Mouse (Mus musculus): Measurements from ENCODE around the gene Cd3eap. TPM values are rescaled to one million over a fixed set of nuclear protein-coding genes. Genes with fewer than 3 reads are reported as not detected.

Gene Cd3eap
- polyA plus RNA-seq, 1 experiment = 12.7 TPM

- Histone ChIP-seq H3K4me3 (replicated peaks; ENCODE audit: insufficient read depth, low read depth, low read length) (no peak overlapping the region), H3K27me3 (ENCODE audit: control insufficient read depth, insufficient read depth, low read length) (no peaks in the 10 kb centered on the region), H3K27ac (ENCODE audit: insufficient read depth, low read length) (no peak overlapping the region), H3K4me1 (ENCODE audit: control insufficient read depth, insufficient read depth, low read length) (no peaks in the 10 kb centered on the region)
- DNase-seq = no peak
- TF ChIP-seq CTCF (IDR thresholded peaks at IDR 0.05; ENCODE audit: borderline replicate concordance, insufficient read depth, low read depth, low read length) = no peak
- TF ChIP-seq POLR2A (IDR thresholded peaks at IDR 0.05; ENCODE audit: borderline replicate concordance, insufficient read depth, low read length) = no peak
- WGBS = 82% methylated on average over 7 of the region's 7 CpGs
Measured at GRCm38 (mm10) chr7:19318676-19319075, 40.6 kb downstream of the Cd3eap start.

- Histone ChIP-seq H3K4me3 (replicated peaks; ENCODE audit: insufficient read depth, low read depth, low read length) (no peak overlapping the region), H3K4me1 (ENCODE audit: control insufficient read depth, insufficient read depth, low read length) (no peaks in the 10 kb centered on the region), H3K27ac (ENCODE audit: insufficient read depth, low read length) (no peak overlapping the region), H3K27me3 (ENCODE audit: control insufficient read depth, insufficient read depth, low read length) (no peaks in the 10 kb centered on the region)
- no peak for DNase-seq
- 69% methylated on average over 2 of the region's 2 CpGs for WGBS
- TF ChIP-seq CTCF (IDR thresholded peaks at IDR 0.05; ENCODE audit: borderline replicate concordance, insufficient read depth, low read depth, low read length) = no peak
- TF ChIP-seq POLR2A (IDR thresholded peaks at IDR 0.05; ENCODE audit: borderline replicate concordance, insufficient read depth, low read length) = no peak
Measured at GRCm38 (mm10) chr7:19318201-19318600, 41.1 kb downstream of the Cd3eap start.

GRCm38 (mm10) chr7:19316451-19317161 is 42.7 kb downstream of the Cd3eap start:
- no peaks in the 10 kb centered on the region for H3K27me3 ChIP-seq (ENCODE audit: control insufficient read depth, insufficient read depth, low read length)
- WGBS = 38% methylated on average over 14 of the region's 14 CpGs
- TF ChIP-seq CTCF (IDR thresholded peaks at IDR 0.05; ENCODE audit: borderline replicate concordance, insufficient read depth, low read depth, low read length) (no peak), POLR2A (IDR thresholded peaks at IDR 0.05; ENCODE audit: borderline replicate concordance, insufficient read depth, low read length) (no peak)
- H3K27ac ChIP-seq (ENCODE audit: insufficient read depth, low read length) = no peak overlapping the region
- no peak overlapping the region for H3K4me3 ChIP-seq (replicated peaks; ENCODE audit: insufficient read depth, low read depth, low read length)
- DNase-seq = no peak
- H3K4me1 ChIP-seq (ENCODE audit: control insufficient read depth, insufficient read depth, low read length) = no peaks in the 10 kb centered on the region

GRCm38 (mm10) chr7:19314033-19314432 is 45.2 kb downstream of the Cd3eap start:
- WGBS = 38% methylated on average over 5 of the region's 5 CpGs
- Histone ChIP-seq H3K27me3 (ENCODE audit: control insufficient read depth, insufficient read depth, low read length) (no peaks in the 10 kb centered on the region), H3K4me1 (ENCODE audit: control insufficient read depth, insufficient read depth, low read length) (no peaks in the 10 kb centered on the region), H3K4me3 (replicated peaks; ENCODE audit: insufficient read depth, low read depth, low read length) (no peak overlapping the region), H3K27ac (ENCODE audit: insufficient read depth, low read length) (no peak overlapping the region)
- TF ChIP-seq POLR2A (IDR thresholded peaks at IDR 0.05; ENCODE audit: borderline replicate concordance, insufficient read depth, low read length) = no peak
- TF ChIP-seq CTCF (IDR thresholded peaks at IDR 0.05; ENCODE audit: borderline replicate concordance, insufficient read depth, low read depth, low read length) = no peak
- no peak for DNase-seq

GRCm38 (mm10) chr7:19311991-19312390 is 47.3 kb downstream of the Cd3eap start:
- TF ChIP-seq POLR2A (IDR thresholded peaks at IDR 0.05; ENCODE audit: borderline replicate concordance, insufficient read depth, low read length) = no peak
- no peak for TF ChIP-seq CTCF (IDR thresholded peaks at IDR 0.05; ENCODE audit: borderline replicate concordance, insufficient read depth, low read depth, low read length)
- Histone ChIP-seq H3K4me1 (ENCODE audit: control insufficient read depth, insufficient read depth, low read length) (peaks cover 3% of the 10 kb centered on the region; the same call in 1 of the 2 replicates), H3K4me3 (replicated peaks; ENCODE audit: insufficient read depth, low read depth, low read length) (no peak overlapping the region), H3K27ac (ENCODE audit: insufficient read depth, low read length) (no peak overlapping the region), H3K27me3 (ENCODE audit: control insufficient read depth, insufficient read depth, low read length) (no peaks in the 10 kb centered on the region)
- 34% methylated on average over 4 of the region's 4 CpGs for WGBS
- no peak for DNase-seq

GRCm38 (mm10) chr7:19309884-19310641 is 49.2 kb downstream of the Cd3eap start, which contains the start of gene Fosb:
TSS of gene Fosb (minus strand) at chr7:19310051.
- Histone ChIP-seq H3K27me3 (ENCODE audit: control insufficient read depth, insufficient read depth, low read length) (no peaks in the 10 kb centered on the region; the same call in 1 of the 2 replicates), H3K4me3 (replicated peaks; ENCODE audit: insufficient read depth, low read depth, low read length) (peak within 1 kb of the TSS; percentile 74), H3K4me1 (ENCODE audit: control insufficient read depth, insufficient read depth, low read length) (peaks cover 3% of the 10 kb centered on the region; the same call in 1 of the 2 replicates), H3K27ac (ENCODE audit: insufficient read depth, low read length) (no peak within 1 kb of the TSS)
- TF ChIP-seq CTCF (IDR thresholded peaks at IDR 0.05; ENCODE audit: borderline replicate concordance, insufficient read depth, low read depth, low read length) = peak; percentile 44; the same call in 1 of the 2 replicates
- peak; percentile 22; the same call in 1 of the 2 replicates for TF ChIP-seq POLR2A (IDR thresholded peaks at IDR 0.05; ENCODE audit: borderline replicate concordance, insufficient read depth, low read length)
- peak; percentile 97 for DNase-seq
- WGBS = under 1% methylated on average over 49 of the region's 49 CpGs

- no peak for TF ChIP-seq CTCF (IDR thresholded peaks at IDR 0.05; ENCODE audit: borderline replicate concordance, insufficient read depth, low read depth, low read length)
- no peak for TF ChIP-seq POLR2A (IDR thresholded peaks at IDR 0.05; ENCODE audit: borderline replicate concordance, insufficient read depth, low read length)
- Histone ChIP-seq H3K4me3 (replicated peaks; ENCODE audit: insufficient read depth, low read depth, low read length) (peak overlapping the region; percentile 54), H3K27me3 (ENCODE audit: control insufficient read depth, insufficient read depth, low read length) (peaks cover 2% of the 10 kb centered on the region; the same call in 1 of the 2 replicates), H3K27ac (ENCODE audit: insufficient read depth, low read length) (no peak overlapping the region), H3K4me1 (ENCODE audit: control insufficient read depth, insufficient read depth, low read length) (peaks cover 3% of the 10 kb centered on the region; the same call in 1 of the 2 replicates)
- under 1% methylated on average over 48 of the region's 48 CpGs for WGBS
- DNase-seq = peak in 1 of 2 experiments; percentile 37
Measured at GRCm38 (mm10) chr7:19309278-19309883, 49.9 kb downstream of the Cd3eap start.
